Mouse (Mus musculus) layer of hippocampus, adult 9-11 months (tissue): Measurements from ENCODE around the gene Ces1a.
A peak's percentile ranks its signal among the peaks of the same experiment; 100 is the strongest.

ENCODE experiments used
- DNase-seq: peaks from one replicate; pipeline ENCODE4 v3.0.0; 2022

The Ces1a gene

DNA sequence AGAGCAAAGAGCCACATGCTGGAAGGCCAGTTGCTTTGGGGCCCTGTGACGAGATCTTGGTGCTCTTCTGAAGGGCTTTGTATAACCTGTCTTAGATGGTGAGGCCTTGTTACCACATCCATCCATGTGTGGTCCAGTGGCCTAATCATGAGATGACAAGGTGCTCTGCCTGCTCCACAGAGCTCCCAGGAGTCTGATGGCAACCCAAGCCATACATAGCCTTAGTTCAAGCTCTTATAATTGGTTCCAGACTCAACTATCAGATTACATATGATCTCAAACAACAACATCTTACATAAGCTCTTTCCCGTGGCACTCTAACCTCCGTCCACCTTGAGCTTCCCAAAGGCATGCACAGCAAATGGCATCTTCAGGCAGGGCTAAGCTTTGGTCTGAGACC lies at the start of gene Ces1a:
Gene Ces1a, minus strand, starts transcription at position 101 of the 400 bp plus-strand sequence.
- DNase-seq: no peak

DNA sequence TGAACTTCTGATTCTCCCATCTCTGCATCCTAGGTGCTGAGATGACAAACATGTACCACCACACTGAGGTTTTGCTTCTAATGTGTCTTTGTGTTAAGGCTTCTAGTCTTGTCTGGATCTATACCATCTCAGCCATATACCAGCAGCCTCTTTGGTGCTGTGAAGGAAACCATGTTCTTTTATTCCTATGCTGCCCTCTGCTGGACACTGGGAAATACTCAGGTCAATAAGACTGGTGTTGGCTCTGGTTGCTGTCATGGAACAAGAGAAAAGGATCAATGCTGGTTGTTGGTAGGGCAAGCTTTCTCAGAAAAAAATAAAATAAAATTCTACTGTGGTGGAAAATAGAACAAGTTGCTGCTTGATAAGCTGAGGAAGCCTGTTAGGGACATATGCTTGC lies 47.4 kb upstream of the Ces1a start:
- peak; percentile 33 for DNase-seq

DNA sequence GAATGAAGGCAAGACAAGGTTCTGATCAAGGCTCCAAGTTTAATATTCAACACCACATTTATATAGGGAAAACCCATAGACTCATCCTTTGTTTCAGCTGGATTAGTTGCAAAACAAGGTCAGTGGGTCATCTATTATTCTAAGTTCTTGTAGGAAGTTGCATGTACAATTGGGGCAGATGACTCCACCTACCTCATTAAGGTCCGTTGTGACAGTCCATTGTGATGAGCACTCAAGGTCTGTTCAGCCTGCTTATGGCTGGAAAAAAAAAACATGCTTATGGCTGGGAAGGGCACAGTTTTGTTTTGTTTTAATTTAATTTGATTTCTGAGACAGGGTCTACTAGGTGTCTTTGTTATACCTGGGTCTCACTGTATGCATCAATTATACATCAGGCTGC lies 43.3 kb upstream of the Ces1a start:
- no peak for DNase-seq

DNA sequence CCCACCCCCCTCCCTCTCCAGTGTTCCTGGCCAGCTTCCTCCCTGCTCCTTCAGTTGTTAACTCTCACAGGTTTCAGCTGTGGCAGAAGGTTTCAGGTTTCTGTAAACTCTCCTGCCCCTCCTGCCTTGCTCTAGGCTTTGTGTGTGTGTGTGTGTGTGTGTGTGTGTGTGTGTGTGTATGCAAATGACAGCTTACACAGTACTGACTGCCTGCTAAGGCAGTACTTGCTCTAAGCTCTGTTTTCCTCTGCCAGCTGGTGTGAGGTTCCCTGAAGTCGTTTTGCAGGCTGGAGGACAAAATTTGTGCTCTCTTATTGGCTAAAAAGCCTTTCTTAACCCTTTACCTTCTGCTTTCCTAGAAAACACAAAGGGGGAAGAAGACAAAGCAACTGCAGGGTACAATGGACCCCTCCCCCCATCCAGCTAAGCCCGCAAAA lies 40.7 kb upstream of the Ces1a start:
- DNase-seq: no peak

DNA sequence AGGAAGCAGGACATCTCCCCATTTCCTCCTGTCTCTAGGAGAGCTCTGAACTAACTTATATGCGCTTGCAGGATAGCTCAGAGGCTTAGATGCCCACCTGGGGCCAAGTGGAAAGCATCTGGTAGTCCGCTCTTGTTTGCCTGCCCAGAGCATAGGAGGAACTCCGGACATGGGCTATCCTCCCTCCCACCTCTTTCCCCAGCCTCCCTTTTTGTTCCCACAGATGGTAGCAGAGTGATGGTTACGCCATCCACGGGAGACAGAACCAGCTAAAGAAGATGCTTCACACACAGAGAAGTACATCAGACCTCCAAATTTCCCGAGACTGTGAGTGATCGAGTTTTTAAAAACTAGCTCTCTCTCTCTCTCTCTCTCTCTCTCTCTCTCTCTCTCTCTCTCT lies 40.2 kb upstream of the Ces1a start:
- DNase-seq: no peak

DNA sequence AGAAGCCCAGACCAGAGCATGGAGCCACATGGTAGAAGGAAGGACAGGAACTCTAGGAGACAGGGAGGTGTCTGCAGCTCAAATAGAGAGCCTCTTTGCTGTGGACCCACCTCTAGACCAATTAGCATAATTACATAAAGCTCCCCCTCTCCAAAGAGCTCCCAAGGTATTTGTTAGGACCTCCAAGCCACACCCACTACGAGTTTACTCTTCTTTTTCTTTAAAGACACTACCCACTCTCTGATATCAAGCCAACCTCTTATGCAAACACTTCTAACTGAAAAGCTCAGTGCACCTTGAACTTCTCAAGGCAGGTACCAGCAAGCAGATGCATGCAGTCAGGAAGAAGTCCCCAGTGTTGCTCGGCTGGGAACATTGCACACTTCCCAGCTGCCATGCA lies 31.9 kb upstream of the Ces1a start, which contains the start of gene Ces1b:
Gene Ces1b, minus strand, starts transcription at position 131 of the 400 bp plus-strand sequence.
- DNase-seq: no peak

DNA sequence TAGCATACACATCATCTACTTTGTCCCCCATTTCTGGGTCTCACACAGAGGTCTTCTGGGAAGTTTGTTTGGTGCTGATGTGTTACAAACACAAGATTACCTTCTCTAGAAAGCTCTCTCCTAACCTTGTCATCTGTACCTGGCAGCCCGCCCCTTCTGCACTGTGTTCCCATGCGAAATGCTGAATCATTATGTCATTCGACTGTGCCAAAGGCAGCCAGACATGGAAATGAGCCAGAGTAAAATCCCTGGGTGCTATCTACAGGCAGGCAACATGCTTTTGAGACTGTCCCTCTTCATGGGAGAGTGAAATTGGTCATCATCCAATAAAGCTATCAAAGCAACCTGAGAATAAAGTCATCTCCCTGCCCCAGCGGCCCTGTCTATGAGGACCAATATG lies 27.3 kb upstream of the Ces1a start:
- no peak for DNase-seq

DNA sequence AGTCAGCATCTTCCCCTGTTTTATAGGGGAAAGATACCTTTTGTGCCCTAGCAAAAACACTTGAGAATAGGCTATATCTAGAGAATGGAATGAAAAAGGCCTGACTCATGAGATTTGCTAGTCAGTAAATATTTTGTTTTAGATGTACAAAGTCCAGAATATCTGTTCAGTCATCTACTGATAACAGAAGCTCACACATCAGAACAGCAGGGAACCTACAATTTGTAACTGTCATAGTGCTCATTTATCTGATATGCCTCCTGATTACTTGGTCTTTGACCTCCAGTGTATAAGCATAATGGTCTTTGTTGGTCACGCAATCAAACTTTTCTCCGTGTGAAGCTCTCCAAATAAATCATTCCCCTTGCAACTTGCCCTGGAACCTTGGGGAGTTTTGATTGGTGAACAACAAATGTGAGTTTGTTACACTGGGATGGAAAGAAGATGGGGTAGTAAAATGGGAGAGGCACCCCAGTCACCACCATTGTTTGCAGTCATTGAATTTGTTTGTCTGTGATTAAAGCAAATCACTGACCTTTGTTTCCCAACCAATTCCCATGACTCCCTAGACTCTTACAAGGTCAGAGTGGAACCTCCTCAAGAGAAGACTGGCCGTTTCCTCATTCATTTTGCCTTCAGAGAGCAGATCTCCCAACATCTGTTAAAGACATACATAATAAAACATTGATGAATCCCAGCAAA lies 15.6 kb upstream of the Ces1a start:
- no peak for DNase-seq

DNA sequence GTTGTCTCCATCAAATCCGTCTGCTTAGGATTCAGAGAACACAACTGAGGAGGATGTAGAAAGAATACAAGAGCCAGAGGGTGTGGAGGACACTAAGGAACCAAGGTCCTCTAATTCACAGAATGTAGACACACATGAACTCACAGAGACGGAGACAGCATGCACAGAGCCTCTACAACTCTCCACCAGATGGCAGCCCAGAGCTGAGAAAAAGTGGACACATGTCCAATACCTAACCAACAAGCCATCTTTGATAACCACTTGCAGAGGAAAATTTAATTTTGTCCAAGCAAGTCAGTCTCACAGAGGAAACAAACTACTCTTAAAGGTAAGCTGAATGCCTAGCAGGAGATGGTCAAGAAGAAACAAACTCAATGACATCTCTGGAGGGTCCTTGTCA lies 11.2 kb upstream of the Ces1a start:
- DNase-seq: peak; percentile 9

DNA sequence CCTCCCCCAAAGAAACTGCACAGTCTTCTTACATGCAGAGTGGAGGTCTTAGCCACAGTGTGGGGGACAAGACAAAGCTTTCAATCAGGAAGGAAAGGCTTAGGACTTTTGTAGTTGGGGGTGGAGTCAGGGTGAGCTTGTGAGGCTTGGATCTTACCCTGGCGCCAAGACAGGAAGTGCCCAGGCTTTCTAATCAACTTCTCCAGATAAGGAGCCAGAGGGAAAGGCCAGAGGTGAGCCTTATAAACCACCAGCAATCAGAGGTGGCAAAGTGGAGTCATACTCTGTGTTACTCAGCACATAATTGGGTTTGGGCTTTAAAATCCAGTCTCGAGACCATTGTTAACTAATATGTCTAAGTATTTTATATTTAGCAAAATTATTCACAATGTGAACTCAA lies 7.2 kb upstream of the Ces1a start:
- DNase-seq: no peak

DNA sequence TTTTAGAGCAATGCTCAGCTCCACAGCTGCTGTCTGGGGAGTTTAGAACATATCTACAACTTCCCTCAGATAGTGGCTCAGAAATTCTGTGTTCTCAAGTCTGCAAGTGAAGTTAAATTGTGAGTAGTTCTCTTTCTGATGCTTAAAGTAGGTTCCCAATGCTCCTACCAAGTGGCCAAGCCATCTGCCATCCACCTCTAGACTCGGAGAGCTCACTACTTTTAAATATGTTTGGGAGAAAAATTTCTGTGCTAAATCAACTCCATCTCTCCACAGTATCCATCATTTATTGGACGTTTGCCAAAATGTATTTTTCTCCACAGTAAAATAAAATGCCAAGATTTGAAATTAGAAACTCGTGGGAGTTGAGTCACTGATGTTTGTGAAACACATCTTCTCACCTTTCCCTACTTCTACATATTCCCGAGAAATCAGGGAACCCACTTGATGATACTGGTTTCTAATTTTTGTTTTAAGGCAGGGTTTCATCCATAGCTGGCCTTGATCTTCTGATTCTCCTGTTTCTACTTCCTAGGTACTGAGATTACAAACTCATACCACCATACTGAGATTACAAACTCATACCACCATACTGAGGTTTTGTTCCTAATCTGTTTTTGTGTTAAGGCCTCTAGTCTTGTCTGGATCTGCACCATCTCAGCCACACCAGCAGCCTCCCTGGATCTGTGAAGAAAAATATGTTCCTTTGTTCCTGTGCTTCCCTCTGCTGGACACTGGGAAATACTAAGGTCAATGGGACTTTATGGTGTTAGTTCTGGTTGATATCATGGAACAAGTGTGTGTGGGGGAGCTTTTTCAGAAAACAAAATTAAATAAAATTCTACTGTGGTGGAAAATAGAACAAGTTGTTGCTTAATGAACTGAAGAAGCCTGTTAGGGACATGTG lies 771 bp upstream of the Ces1a start:
- peak; percentile 14 for DNase-seq

DNA sequence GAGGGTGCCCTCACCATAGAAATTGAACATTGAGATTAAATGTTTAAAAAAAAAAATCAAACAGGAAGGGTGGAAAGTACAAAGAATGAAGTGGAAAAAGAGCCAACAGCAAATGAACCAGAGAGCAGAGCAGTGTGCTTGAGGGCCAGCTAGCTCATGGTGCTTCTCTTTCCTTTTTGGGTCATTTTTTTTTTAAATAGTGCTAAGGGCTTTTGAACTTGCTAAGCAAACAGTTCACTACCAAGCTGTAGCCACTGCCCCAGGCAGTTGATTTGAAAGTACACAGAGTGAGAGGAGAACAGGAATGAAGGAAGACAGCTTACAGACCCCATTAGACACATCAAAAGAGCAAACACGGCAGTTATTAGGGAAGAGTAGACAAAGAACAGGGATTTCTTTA lies 4.9 kb downstream of the Ces1a start:
- no peak for DNase-seq

DNA sequence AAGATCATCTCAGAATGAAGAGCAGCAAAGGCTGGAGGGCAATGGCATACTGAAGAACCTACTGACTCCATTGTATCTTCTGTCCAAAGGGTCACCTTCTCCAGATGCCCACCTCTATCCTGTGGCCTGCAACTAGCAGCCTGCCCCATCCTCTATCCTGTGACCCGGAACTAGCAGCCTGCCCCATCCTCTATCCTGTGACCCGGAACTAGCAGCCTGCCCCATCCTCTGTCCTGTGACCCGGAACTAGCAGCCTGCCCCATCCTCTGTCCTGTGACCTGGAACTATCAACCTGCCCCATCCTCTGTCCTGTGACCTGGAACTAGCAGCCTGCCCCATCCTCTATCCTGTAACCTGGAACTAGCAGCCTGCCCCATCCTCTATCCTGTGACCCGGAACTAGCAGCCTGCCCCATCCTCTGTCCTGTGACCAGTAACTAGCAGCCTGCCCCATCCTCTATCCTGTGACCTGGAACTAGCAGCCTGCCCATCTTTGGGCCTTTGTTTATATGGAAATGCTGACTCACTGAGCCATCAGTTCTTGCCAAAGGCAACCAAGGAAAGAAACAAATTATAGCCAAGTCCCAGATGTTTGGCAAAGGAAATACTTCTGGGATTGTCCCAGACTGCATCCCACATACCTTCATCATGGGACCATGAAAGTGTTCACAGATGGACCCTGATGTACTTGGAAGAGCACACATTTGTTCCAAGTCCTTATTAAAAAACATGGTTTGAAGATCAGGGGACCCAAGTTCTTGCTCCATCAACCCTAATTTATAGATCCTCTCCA lies 7.0 kb downstream of the Ces1a start:
- DNase-seq: no peak

DNA sequence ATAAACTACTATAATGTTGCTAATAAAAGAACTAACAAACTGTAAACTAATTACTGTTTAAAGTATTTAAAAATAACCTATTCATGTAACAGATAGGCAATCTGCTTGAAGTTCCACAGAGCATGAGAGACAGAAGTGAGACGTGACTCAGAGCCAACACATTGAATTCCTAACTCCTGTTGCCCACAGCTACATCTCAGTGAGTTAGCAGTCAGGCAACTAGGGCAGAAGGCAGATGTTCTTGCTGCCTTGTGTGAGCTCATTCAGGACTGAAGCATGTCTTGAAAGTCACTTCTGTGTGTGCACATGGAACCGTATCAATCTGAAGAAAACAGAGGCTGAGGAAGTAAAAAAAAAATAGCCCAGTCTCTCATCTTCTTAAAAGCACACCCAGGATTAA lies 7.7 kb downstream of the Ces1a start:
- DNase-seq: peak; percentile 27

DNA sequence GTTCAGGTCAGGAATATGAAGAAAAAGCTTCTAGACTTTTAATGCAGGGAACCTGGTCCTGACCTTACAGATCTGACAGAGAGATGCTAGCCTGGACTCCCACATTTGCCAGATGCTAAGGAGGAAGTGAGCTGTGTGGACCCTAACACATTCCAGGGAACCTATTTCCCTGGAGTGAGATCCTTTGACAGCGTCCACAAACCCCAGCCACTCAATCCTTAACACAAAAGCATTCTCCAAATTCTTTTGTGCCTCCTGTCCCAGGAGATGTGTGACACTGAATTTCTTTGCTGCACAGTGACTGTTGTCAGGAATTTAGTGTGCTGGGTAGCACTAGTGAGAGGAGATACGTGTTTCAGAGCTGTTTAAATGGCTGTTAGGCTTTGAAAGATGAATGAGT lies 9.2 kb downstream of the Ces1a start:
- DNase-seq: no peak

DNA sequence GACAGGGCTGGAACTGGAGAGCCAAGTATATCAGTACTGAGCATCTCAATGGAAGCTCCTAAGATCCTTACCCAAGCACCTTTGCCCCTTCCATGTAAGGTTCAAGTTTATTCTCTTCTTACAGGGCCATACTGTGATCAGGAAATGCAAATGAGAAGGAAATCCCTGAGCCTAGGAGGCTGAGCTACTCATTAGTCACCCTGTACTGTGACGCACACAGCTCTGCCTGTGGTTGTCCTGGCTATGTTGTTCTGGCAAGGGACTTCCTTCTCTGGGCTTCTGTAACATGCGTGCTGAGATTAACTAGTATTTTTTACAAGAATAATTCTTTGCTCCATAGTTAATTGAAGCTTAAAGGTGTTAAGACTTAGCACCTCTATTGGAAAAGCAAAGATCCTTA lies 17.3 kb downstream of the Ces1a start:
- no peak for DNase-seq

DNA sequence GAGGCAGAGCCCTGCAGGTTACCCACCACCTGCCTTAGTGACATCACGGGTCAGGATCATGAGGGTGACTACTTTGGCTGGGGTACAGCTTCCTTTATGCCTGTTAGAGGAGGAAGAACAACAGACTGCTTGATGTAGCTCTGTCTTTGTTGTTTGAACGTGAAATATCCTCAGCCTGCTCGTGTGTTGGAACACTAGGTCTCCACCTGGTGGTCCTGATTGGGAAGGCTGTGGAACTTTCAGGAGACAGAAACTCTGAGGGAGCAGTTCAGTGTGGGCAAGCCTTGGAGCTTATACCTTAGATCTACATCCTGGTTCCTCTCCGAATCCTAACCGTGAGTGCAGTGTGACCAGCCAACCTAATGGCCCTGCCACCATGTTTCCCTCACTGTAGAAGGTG lies 26.3 kb downstream of the Ces1a start:
- DNase-seq: no peak

DNA sequence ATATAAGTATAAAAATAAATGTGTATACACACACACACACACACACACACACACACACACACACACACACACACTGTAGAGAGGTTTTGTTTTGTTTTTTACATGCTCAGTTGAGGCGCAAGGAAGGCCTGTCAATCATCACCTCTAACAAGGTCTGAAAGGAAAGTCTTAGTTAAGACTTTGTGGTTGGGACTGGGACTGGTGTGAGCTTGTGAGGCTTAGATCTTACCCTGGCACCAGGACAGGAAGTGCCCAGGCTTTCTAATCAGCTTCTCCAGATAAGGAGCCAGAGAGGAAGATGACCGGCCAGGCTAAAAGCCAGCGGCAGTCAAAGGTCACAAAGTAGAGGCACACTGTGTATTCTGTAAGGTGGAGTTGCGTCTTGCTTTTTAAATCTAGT lies 33.7 kb downstream of the Ces1a start:
- DNase-seq: no peak

DNA sequence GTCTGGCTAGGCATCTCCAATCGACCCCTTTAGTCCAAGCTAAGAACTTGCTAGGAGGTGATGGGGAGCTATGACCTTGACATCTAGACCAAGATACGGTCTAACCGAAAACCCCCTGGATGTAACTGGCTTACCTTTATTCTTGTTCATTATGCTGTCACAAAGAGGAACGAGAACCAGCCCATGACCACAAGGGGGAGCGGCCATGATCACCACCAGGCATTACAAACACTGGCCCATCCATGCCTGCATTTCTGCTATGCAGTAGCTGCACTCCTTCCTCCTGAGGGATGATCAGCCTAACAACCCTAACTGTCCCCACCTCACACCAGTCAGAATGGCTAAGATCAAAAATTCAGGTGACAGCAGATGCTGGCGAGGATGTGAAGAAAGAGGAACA lies 35.8 kb downstream of the Ces1a start:
- no peak for DNase-seq

DNA sequence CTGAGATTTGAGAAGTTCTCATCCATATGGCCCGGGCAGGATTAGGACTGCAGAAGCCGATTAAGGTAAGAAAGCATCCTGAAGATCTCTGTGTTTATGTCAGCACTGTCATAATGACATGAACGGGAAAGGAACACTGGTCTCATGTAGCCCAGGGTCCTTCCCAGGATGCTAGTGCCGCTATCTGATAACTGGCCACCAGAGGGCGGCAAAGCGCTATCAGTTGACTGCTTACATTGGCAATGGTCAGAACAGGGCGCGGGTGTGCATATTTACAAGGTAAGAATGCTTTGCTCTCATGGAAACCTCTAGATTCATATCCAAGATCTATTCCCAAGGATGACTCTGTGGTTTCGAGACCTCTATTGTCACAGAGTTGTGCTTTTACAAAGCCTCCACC lies 36.6 kb downstream of the Ces1a start:
- peak; percentile 66 for DNase-seq

DNA sequence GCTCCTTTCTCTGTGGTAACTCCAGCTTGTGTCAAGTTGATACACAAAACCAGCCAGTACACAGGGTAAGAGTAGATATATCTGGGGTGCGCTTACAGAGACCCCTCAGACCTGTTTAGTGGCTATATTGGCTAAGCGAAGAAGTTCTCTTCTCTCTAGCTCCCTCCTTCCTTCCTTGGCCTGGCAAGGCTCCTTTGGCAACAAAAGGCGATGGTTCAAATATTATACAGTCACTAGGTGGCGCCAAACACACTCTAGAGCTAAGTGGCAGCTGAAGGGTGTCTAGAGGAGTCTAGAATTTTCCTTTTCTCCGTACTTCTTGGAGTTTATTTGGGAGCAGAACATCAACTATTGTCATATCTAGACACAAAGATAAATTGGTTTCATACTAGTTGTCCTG lies 37.7 kb downstream of the Ces1a start:
- peak; percentile 25 for DNase-seq

DNA sequence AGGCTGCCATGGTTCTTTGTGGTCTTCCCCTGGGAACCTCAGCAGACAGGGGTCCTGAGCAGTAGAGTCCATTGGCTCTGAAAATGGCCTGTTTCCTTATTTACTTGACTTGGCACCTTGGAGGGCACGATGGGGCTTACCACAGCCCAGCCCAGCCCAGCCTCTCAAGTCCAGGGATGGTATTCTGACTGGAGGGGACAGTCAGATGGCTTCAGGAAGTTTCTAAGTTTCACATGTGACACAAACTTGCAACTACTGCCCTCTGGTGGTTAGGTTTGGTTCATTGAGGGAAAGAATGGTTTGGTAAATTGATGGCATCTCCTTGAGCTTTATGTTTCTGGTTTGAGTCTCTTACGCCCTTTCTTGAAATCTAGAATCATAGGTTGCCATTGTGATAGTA lies 49.4 kb downstream of the Ces1a start:
- peak; percentile 30 for DNase-seq

DNA sequence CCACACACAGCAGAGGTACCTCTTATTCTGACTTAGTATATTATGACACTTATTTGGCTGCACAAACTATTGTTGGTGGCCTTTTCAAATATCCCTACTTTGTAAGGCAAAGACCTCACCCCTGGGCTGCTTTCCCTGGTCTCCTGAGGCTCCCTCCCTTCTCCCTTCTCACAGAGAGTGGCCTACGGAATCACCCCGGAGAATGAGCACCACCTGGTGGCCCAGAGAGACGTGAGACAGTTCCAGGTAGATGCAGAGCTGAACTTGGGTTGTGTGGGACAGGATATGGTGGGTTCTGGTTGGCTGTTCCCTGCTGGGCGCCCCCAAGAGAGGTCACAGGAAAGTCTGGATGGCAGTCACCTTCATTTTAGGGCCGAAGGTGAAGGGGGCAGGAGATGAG lies 51.2 kb downstream of the Ces1a start:
- DNase-seq: peak; percentile 15
